Mouse (Mus musculus): Measurements from ENCODE around the gene Xdh.

DNA sequence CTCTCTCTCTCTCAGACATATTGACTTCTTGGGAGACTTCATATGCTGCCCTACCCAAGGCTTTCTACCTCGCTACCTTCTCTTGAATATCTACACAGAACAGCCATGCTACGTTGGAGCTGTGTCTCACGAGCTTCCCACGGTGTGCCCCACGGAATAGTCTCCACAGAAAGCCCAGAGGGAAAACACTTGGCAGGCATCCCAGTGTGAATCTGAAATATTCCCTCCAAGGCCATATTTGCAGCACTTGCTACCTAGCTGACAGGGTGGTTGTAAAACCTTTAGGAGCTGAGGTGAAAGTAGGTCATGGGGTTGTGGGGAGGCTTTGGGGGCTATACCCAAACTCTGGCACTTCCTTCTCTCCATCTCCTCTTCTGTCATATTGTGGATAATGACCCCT lies 3.1 kb downstream of the Xdh start:
- no peak for TF ChIP-seq CTCF (IDR thresholded peaks at IDR 0.05; ENCODE audit: extremely low read depth, insufficient read depth, insufficient read length, insufficient replicate concordance)
- no peak for TF ChIP-seq POLR2A (IDR thresholded peaks at IDR 0.05; ENCODE audit: low read depth, low read length)
